Mouse (Mus musculus): Measurements from ENCODE around the gene Nop53.
A peak's percentile ranks its signal among the peaks of the same experiment; 100 is the strongest.

Gene Nop53

DNA sequence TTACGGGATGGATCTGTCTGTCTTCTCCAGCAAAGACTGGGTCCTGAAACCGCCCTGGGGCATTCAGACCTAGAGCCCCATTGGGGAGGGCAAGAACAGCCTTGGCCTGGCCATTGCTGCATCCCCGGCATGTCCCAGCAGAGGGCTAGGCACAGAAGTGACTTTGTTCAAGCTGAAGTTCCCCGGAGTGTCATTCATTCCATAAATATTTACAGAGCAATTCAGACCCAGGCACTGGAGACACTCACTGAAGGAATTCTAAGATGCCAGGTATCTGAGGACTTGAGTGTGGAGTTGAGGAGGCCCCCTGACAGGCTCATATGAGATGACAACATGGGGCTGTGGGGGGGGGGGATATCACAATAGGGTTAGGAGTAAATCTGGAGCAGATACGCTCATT is 10.3 kb upstream of the Nop53 start:
- peak; percentile 53 for DNase-seq

GRCm38 (mm10) chr7:15955509-15955908 is 9.6 kb upstream of the Nop53 start:
- peak; percentile 59 for DNase-seq

DNA sequence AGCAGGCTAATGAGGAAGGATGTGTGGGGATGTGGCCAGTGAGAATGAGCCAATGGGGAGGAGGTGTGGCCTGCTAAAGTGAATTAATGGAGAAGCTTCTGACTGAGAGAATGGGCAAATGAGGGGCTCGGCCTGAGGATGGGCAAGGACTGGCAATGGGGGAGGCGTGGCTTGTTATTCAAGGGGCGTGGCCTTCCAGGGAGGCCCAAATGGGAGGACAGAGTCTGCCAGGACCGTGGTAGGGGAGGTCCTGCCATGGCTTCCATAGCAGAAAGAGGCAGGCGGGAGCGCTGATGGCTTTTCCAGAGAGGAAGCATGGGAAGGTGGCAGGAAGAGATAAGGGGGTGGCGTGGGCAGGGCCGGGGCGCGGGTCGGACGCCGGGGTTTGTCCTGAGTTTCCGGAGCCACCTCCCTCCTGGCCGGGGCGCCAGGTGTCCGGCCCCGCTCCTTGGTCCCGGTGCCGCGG is 9.1 kb upstream of the Nop53 start:
- DNase-seq, result peak; percentile 83

DNA sequence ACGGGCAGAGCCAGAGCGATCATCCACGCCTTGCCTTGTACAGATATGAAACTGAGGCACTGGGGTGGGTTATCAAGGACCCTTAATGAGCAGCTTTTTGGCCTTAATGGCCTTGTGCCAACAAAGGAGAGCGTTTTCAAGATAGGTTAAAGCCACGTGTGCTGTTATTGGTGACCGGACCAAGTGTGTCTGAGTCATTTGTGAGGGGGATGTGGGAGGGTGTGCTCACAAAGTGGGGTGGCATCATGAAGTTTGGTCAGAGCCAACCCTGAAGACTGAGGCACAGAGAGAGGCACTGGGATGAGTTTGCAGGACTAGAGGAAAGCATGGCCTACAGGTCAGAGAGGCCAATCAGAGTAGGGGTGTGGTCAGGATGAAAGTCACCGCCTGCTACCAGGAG is 8.6 kb upstream of the Nop53 start:
- no peak for DNase-seq

GRCm38 (mm10) chr7:15953307-15954074 is 7.6 kb upstream of the Nop53 start:
- DNase-seq, result no peak

- no peak for DNase-seq
Observed at GRCm38 (mm10) chr7:15952416-15952815, 6.5 kb upstream of the Nop53 start.

GRCm38 (mm10) chr7:15950008-15950407 is 4.1 kb upstream of the Nop53 start:
- no peak for DNase-seq

GRCm38 (mm10) chr7:15949216-15949790 is 3.4 kb upstream of the Nop53 start:
- no peak for DNase-seq

GRCm38 (mm10) chr7:15948381-15948941 is 2.6 kb upstream of the Nop53 start:
- peak; percentile 92 for DNase-seq

- no peak for DNase-seq
Observed at GRCm38 (mm10) chr7:15947653-15948260, 1.9 kb upstream of the Nop53 start.

DNA sequence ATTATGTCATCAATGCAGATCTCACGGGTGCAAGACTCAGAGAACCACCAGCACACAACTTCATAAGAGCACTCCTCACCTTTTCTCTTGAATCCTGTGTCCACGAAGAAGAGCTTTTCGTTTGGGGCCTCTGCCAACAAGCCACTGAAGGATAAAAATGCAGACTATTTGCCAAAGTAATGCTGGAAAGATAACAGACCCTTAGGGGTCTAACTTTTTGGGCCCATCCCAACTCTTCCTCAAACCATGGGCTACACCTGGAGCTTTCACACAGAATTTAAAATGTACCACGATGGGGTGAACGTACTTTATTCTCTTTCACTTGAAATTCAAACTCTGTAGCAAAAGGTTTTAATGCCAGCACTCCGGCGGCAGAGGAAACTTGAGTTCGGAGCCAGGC is 663 bp downstream of the Nop53 start:
- DNase-seq, result no peak

- no peak for DNase-seq
Observed at GRCm38 (mm10) chr7:15944311-15944710, 1.6 kb downstream of the Nop53 start.

DNA sequence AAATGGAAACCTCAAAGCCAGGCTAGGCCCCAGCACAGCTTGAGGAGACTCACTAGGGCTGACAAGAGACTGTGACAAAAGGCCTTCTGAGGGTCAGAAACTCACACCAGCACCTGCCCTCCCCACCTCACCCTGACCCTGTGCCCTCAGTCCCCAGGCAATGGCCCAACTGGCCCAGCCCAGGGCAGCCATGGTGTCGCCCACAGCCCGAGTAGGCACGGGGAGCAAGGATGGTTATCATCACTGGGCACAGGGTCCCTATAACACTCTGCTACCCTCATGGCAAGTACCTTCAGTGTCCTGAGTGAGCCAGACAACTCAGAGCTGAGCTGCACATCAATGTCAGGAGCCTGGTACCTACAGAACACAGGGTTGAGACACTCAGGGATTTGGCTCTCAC is 7.3 kb downstream of the Nop53 start:
- no peak for DNase-seq

DNA sequence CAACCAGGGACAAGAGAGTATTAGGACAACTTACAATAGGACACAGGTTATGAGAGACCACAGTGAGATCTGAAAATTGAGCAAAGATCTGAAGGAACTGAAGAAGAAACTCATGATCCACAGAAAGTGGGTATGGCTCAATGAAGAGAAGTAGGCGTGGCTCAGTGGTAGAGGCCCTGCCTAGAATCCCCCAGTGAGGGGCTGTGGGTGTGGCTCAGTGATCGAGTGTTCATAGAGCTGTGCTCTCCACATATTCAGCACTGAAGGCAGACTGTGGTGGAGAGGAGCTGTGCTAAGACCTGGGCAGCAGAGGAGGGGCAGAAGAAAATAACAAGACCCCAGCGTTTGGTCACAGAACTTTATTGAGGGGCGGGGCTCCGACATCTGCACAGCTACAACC is 8.4 kb downstream of the Nop53 start:
- no peak for DNase-seq

- DNase-seq, result no peak
Observed at GRCm38 (mm10) chr7:15933437-15934359, 12.2 kb downstream of the Nop53 start.

DNA sequence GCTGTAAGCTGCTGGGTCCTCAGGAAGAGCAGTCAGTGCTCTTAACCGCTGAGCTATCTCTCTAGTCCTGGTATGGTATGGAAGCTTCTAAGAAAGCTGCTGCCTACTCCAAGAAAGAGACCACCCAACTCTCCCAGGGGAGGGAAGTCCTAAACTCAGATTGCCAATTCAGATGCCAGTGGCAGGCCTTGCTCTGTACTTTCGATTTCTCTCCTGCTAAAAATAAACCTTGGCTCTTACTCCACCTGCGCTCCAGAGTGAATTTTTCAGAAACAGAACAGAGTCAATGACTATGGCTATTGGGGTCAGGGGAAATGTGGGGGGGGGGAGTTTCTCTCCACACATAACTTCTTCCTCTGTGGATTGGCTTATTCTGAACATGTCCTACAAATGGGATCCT is 14.2 kb downstream of the Nop53 start:
- no peak for DNase-seq

GRCm38 (mm10) chr7:15930543-15930942 is 15.3 kb downstream of the Nop53 start:
- DNase-seq, result no peak

GRCm38 (mm10) chr7:15929910-15930309 is 16.0 kb downstream of the Nop53 start:
- DNase-seq, result peak; percentile 82

DNA sequence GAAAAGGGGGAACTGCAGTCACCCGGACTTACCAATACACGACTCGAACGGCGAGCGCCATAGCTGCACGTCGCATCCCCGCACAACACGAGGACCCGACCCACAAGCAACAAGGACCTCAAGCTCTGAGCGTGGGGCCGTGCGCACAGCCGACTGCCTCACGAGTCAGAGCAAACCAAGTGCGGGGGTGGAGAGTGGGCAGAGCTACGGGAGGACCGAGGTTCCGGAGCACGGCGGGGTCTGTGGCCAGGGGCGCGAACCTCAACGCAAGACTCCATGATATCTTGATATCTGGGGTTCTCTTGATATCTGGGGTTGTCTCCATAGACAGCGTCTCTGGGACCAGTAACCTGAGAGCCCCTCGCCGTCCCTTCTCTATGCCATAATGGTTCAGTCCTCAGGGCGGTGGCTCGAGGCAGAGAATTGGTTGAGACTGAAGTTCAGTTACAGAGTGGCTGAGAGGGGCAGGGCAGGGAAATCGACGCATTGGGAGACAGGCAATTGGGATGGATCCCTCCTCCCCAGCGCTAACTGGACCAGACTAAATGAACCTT is 23.6 kb downstream of the Nop53 start, which contains the start of gene Selenow:
Selenow (minus strand) TSS at position 183 of the 554 bp plus-strand sequence.
- DNase-seq, result peak; percentile 91

- DNase-seq, result peak; percentile 43
Observed at GRCm38 (mm10) chr7:15921796-15922195, 24.1 kb downstream of the Nop53 start.

- no peak for DNase-seq
Observed at GRCm38 (mm10) chr7:15920645-15921190, 25.2 kb downstream of the Nop53 start.

DNA sequence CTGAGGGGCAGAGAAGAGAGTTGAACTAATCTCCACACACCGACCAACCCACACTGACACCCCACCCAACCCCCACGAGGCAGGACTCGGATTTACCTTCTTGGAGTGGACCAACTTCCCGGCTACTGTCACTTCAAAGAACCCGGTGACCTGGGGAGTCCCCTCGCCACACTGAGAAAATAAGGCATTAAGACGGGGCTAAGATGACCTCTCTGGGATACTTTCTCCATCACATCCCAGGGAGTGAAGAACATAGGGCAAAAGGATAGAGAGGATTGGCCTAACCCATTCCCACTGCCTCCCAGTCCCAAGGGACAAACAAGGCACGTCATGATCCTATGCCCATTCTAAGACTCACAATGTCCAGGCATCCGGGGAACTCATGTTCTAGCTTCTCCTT is 25.9 kb downstream of the Nop53 start:
- no peak for DNase-seq
